Mouse (Mus musculus) kidney, adult 2 months (tissue): Measurements from ENCODE around the gene Dynll2. TPM values are rescaled to one million over a fixed set of nuclear protein-coding genes. Genes with fewer than 3 reads are reported as not detected.

Source experiments
- DNase-seq: peaks from one replicate; pipeline ENCODE4 v3.0.0; 2021
- H3K27ac ChIP-seq: fragments of 200-500 bp; 2 replicates; pipeline ENCODE4 v1.5.1; 2012; ENCODE audit warnings: low read depth, low read length, control low read depth, inconsistent platforms; ENCODE audit not compliant: insufficient read depth
- H3K27me3 ChIP-seq: fragments of 200-500 bp; replicated peaks from 2 replicates; pipeline ENCODE4 v1.6.1; 2012; ENCODE audit warnings: mild to moderate bottlenecking, moderate library complexity, low read length, inconsistent platforms; ENCODE audit not compliant: control insufficient read depth, insufficient read depth
- H3K36me3 ChIP-seq: fragments of 200-500 bp; 2 replicates; pipeline ENCODE4 v1.6.1; 2012; ENCODE audit warnings: mild to moderate bottlenecking, moderate library complexity, low read length, inconsistent platforms; ENCODE audit not compliant: control insufficient read depth, insufficient read depth
- H3K4me1 ChIP-seq: fragments of 200-500 bp; 2 replicates; pipeline ENCODE4 v1.6.1; 2011; ENCODE audit warnings: low read length; ENCODE audit not compliant: control insufficient read depth, insufficient read depth
- H3K4me3 ChIP-seq: fragments of 200-500 bp; 2 replicates; pipeline ENCODE4 v1.5.1; 2011; ENCODE audit warnings: mild to moderate bottlenecking, low read depth, low read length, control low read depth; ENCODE audit not compliant: insufficient read depth
- CTCF ChIP-seq: fragments of 200-500 bp; conservative IDR thresholded peaks from 2 replicates; pipeline ENCODE4 v1.5.1; 2011; ENCODE audit warnings: low read depth, mild to moderate bottlenecking, control low read depth, low read length, moderate library complexity, mixed read lengths; ENCODE audit not compliant: insufficient read depth, insufficient read length
- POLR2A ChIP-seq: fragments of 200-500 bp; IDR thresholded peaks from one replicate; pipeline ENCODE4 v1.6.1; 2011; ENCODE audit warnings: low read depth, low read length, control low read depth
- WGBS: fragments of 180-500 bp; shearing (Covaris S2); methylation state at CpG from one replicate; pipeline ENCODE4 v1.1.7; 2018; 5-methylcytosine and 5-hydroxymethylcytosine counted together
- polyA plus RNA-seq: library from polyadenylated mRNA; depleted of rRNA; stranded (reverse); fragments of >200 nt; gene quantifications from 2 replicates; pipeline ENCODE4 v1.2.3, GENCODE M21; 2012

Dynll2 gene
- polyA plus RNA-seq, 1 experiment: 169 TPM

- no peak for DNase-seq
- WGBS: 73% methylated on average over 11 of the region's 11 CpGs
- H3K27ac ChIP-seq: no peak overlapping the region
- H3K4me1 ChIP-seq: no peaks in the 10 kb centered on the region
- H3K27me3 ChIP-seq: no peaks in the 10 kb centered on the region
- TF ChIP-seq CTCF: no peak
- no peak for TF ChIP-seq POLR2A
- H3K36me3 ChIP-seq: no peaks in the 10 kb centered on the region
- no peak overlapping the region for H3K4me3 ChIP-seq
Observed at GRCm38 (mm10) chr11:88011208-88011913, 24.0 kb upstream of the Dynll2 start.

GRCm38 (mm10) chr11:88009542-88010190 lies 22.3 kb upstream of the Dynll2 start:
- 28% methylated on average over 16 of the region's 16 CpGs for WGBS
- no peaks in the 10 kb centered on the region for H3K27me3 ChIP-seq
- peak; percentile 15 for DNase-seq
- no peak overlapping the region for H3K4me3 ChIP-seq
- TF ChIP-seq CTCF (no peak), POLR2A (no peak)
- no peaks in the 10 kb centered on the region for H3K4me1 ChIP-seq
- H3K36me3 ChIP-seq: no peaks in the 10 kb centered on the region
- no peak overlapping the region for H3K27ac ChIP-seq

- TF ChIP-seq CTCF: no peak
- Histone ChIP-seq H3K4me1 (no peaks in the 10 kb centered on the region), H3K36me3 (no peaks in the 10 kb centered on the region), H3K27me3 (no peaks in the 10 kb centered on the region), H3K4me3 (no peak overlapping the region), H3K27ac (no peak overlapping the region)
- DNase-seq: no peak
- WGBS: 78% methylated on average over 1 of the region's 1 CpGs
Observed at GRCm38 (mm10) chr11:88008641-88009040, 21.3 kb upstream of the Dynll2 start.

- WGBS: 56% methylated on average over 2 of the region's 2 CpGs
- no peak overlapping the region for H3K4me3 ChIP-seq
Observed at GRCm38 (mm10) chr11:88004123-88004522, 16.8 kb upstream of the Dynll2 start.

GRCm38 (mm10) chr11:88002738-88003137 lies 15.4 kb upstream of the Dynll2 start:
- no peak for DNase-seq
- Histone ChIP-seq H3K27me3 (no peaks in the 10 kb centered on the region), H3K4me3 (no peak overlapping the region), H3K36me3 (no peaks in the 10 kb centered on the region), H3K4me1 (no peaks in the 10 kb centered on the region), H3K27ac (no peak overlapping the region)
- TF ChIP-seq POLR2A: no peak
- TF ChIP-seq CTCF: no peak
- WGBS: 71% methylated on average over 4 of the region's 4 CpGs

More at GRCm38 (mm10) chr11:88004123-88004522, 16.8 kb upstream of the Dynll2 start:
- Histone ChIP-seq H3K27me3 (no peaks in the 10 kb centered on the region), H3K27ac (no peak overlapping the region), H3K4me1 (no peaks in the 10 kb centered on the region), H3K36me3 (no peaks in the 10 kb centered on the region)
- DNase-seq: no peak
- TF ChIP-seq POLR2A (no peak), CTCF (no peak)

- Histone ChIP-seq H3K27me3 (no peaks in the 10 kb centered on the region), H3K36me3 (no peaks in the 10 kb centered on the region), H3K4me3 (no peak overlapping the region), H3K4me1 (no peaks in the 10 kb centered on the region), H3K27ac (no peak overlapping the region)
- 93% methylated on average over 5 of the region's 5 CpGs for WGBS
- TF ChIP-seq CTCF (peak; percentile 43), POLR2A (no peak)
- no peak for DNase-seq
Observed at GRCm38 (mm10) chr11:87999751-88000150, 12.4 kb upstream of the Dynll2 start.

DNA sequence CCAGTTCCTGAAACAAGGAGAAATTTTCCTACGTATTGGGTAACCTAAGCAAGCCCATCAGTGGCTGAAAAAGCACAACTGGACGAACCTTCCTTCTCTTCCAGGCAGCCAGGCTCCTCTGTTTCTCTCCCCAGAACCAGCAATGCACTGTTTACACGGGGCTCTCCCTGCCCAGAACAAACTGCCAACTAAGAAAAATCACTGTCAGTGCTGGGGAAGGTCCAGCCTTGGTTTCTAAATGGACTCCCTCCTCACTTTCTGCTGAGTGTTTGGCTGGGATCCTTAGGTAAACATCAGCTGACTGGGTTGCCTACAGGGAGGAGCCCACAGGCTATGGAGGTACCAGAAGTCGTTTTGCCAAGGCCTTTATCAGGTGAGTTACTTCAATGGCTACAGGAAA lies 4.5 kb upstream of the Dynll2 start:
- WGBS: 53% methylated on average over 4 of the region's 4 CpGs

More for the DNA sequence above, 4.5 kb upstream of the Dynll2 start:
- TF ChIP-seq CTCF (no peak), POLR2A (no peak)
- H3K27ac ChIP-seq: no peak overlapping the region
- DNase-seq: no peak
- H3K27me3 ChIP-seq: no peaks in the 10 kb centered on the region
- H3K4me1 ChIP-seq: no peaks in the 10 kb centered on the region; the same call in 1 of the 2 replicates
- H3K36me3 ChIP-seq: no peaks in the 10 kb centered on the region
- no peak overlapping the region for H3K4me3 ChIP-seq
